Mouse (Mus musculus) neural tube, embryonic 13.5 days (tissue): ENCODE data around the gene Ighmbp2. TPM values are rescaled to one million over a fixed set of nuclear protein-coding genes. Genes with fewer than 3 reads are reported as not detected.

Experiments used
- ATAC-seq: fragments of 200-750 bp; cut with Nextera tagmentation; 2 replicates; pipeline ENCODE4 v1.8.0; 2017; ENCODE audit warnings: low read depth, mild to moderate bottlenecking, moderate TSS enrichment, moderate library complexity
- H3K27ac ChIP-seq: fragments of 300-500 bp; sonication (generic); replicated peaks from 2 replicates; pipeline ENCODE4 v1.5.1; 2015; ENCODE audit warnings: moderate library complexity, mild to moderate bottlenecking, inconsistent platforms
- H3K27me3 ChIP-seq: fragments of 300-500 bp; sonication (generic); 2 replicates; pipeline ENCODE4 v1.6.1; 2015; ENCODE audit warnings: mild to moderate bottlenecking, inconsistent platforms
- H3K36me3 ChIP-seq: fragments of 300-500 bp; sonication (generic); 2 replicates; pipeline ENCODE4 v1.6.1; 2015; ENCODE audit warnings: mild to moderate bottlenecking, inconsistent platforms
- H3K4me1 ChIP-seq: fragments of 300-500 bp; sonication (generic); replicated peaks from 2 replicates; pipeline ENCODE4 v1.6.1; 2015; ENCODE audit warnings: inconsistent platforms
- H3K4me2 ChIP-seq: fragments of 300-500 bp; sonication (generic); 2 replicates; pipeline ENCODE4 v1.6.1; 2015; ENCODE audit warnings: inconsistent platforms, mild to moderate bottlenecking, moderate library complexity
- H3K4me3 ChIP-seq: fragments of 300-500 bp; sonication (generic); 2 replicates; pipeline ENCODE4 v1.5.1; 2015; ENCODE audit warnings: mild to moderate bottlenecking, inconsistent platforms
- H3K9ac ChIP-seq: fragments of 300-500 bp; sonication (generic); 2 replicates; pipeline ENCODE4 v1.6.1; 2015; ENCODE audit warnings: moderate library complexity, mild to moderate bottlenecking, inconsistent platforms
- H3K9me3 ChIP-seq: fragments of 300-500 bp; sonication (generic); 2 replicates; pipeline ENCODE4 v1.6.1; 2016; ENCODE audit warnings: inconsistent platforms
- WGBS: fragments of 180-500 bp; shearing (Covaris S2); methylation state at CpG from one replicate; pipeline ENCODE4 v1.1.7; 2015; 5-methylcytosine and 5-hydroxymethylcytosine counted together
- polyA plus RNA-seq: library from polyadenylated mRNA; unstranded; fragments of >200 nt; fragmentation: Nextera tagmentation; extraction: Ambion mirVana; gene quantifications from 2 replicates; pipeline ENCODE4 v1.2.1, GENCODE M21; 2015

Gene Ighmbp2
- polyA plus RNA-seq = 9.6 and 10.2 TPM in 2 replicates

GRCm38 (mm10) chr19:3282572-3283467, at the start of gene Ighmbp2, which contains the start of gene Mrpl21:
Gene Ighmbp2 (minus strand): TSS chr19:3283017.
Gene Mrpl21 (plus strand): TSS chr19:3282901.
- Histone ChIP-seq H3K4me2 (peak within 1 kb of the TSS; percentile 82), H3K4me3 (peak within 1 kb of the TSS; percentile 84), H3K9me3 (no peaks in the 10 kb centered on the region), H3K4me1 (peaks cover 28% of the 10 kb centered on the region), H3K9ac (peak within 1 kb of the TSS; percentile 89), H3K27me3 (no peaks in the 10 kb centered on the region), H3K27ac (peak within 1 kb of the TSS; percentile 59), H3K36me3 (peaks cover 60% of the 10 kb centered on the region)
- peak; percentile 93 for ATAC-seq
- WGBS = under 1% methylated on average over 49 of the region's 49 CpGs

GRCm38 (mm10) chr19:3326479-3327047, 43.7 kb upstream of the Ighmbp2 start:
- Histone ChIP-seq H3K4me3 (no peak overlapping the region), H3K27ac (peak overlapping the region; percentile 89; the same call in 1 of the 2 replicates), H3K4me1 (peaks cover 45% of the 10 kb centered on the region), H3K9me3 (no peaks in the 10 kb centered on the region), H3K36me3 (no peaks in the 10 kb centered on the region), H3K27me3 (peaks cover 49% of the 10 kb centered on the region), H3K9ac (no peak overlapping the region), H3K4me2 (no peak overlapping the region; the same call in 1 of the 2 replicates)
- WGBS = 88% methylated on average over 12 of the region's 12 CpGs
- ATAC-seq = no peak

GRCm38 (mm10) chr19:3325771-3326478, 43.1 kb upstream of the Ighmbp2 start:
- no peaks in the 10 kb centered on the region for H3K36me3 ChIP-seq
- H3K9ac ChIP-seq = peak overlapping the region; percentile 73
- no peaks in the 10 kb centered on the region for H3K9me3 ChIP-seq
- peak overlapping the region; percentile 51 for H3K4me3 ChIP-seq
- H3K4me1 ChIP-seq = peaks cover 50% of the 10 kb centered on the region
- ATAC-seq = no peak
- H3K4me2 ChIP-seq = peak overlapping the region; percentile 82
- H3K27me3 ChIP-seq = peaks cover 55% of the 10 kb centered on the region
- 37% methylated on average over 15 of the region's 15 CpGs for WGBS
- H3K27ac ChIP-seq = peak overlapping the region; percentile 89

- WGBS = under 1% methylated on average over 59 of the region's 59 CpGs
- H3K4me2 ChIP-seq = peak overlapping the region; percentile 82
- peak overlapping the region; percentile 73 for H3K9ac ChIP-seq
- peak overlapping the region; percentile 51 for H3K4me3 ChIP-seq
- peaks cover 61% of the 10 kb centered on the region for H3K27me3 ChIP-seq
- ATAC-seq = peak; percentile 73
- no peaks in the 10 kb centered on the region for H3K9me3 ChIP-seq
- peaks cover 50% of the 10 kb centered on the region for H3K4me1 ChIP-seq
- peak overlapping the region; percentile 89 for H3K27ac ChIP-seq
- H3K36me3 ChIP-seq = no peaks in the 10 kb centered on the region
Measured at GRCm38 (mm10) chr19:3324931-3325711, 42.3 kb upstream of the Ighmbp2 start.

DNA sequence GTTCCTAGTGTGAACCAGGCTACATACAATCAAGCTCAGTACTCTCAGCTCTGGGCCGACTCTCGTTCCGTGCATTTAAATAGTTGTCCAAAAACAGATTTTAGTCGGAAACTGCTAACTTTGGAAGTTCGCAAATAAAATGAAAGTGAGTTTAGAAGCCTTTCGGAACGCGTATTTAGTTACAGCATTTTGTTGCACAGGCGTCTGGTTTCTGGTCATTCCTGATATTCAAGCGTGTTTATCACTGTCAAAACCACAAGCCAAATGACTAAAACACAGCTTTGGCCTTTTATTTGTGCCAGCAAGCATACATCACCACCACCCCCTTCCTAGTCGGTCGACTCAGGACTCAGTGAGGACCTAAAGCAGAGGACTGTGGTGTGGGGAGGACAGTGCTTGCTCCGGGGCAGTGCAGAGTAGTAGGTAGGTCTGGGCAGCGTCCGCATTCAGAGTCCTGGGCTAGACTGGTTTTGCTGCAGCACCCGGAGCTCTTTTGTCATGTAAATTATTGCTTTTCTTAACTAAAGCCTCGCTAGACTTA, 41.5 kb upstream of the Ighmbp2 start:
- Histone ChIP-seq H3K4me1 (peaks cover 50% of the 10 kb centered on the region), H3K4me2 (peak overlapping the region; percentile 82), H3K9ac (peak overlapping the region; percentile 73), H3K36me3 (no peaks in the 10 kb centered on the region), H3K27ac (peak overlapping the region; percentile 89), H3K27me3 (peaks cover 65% of the 10 kb centered on the region), H3K9me3 (no peaks in the 10 kb centered on the region), H3K4me3 (peak overlapping the region; percentile 51)
- ATAC-seq = no peak
- 3% methylated on average over 17 of the region's 17 CpGs for WGBS

DNA sequence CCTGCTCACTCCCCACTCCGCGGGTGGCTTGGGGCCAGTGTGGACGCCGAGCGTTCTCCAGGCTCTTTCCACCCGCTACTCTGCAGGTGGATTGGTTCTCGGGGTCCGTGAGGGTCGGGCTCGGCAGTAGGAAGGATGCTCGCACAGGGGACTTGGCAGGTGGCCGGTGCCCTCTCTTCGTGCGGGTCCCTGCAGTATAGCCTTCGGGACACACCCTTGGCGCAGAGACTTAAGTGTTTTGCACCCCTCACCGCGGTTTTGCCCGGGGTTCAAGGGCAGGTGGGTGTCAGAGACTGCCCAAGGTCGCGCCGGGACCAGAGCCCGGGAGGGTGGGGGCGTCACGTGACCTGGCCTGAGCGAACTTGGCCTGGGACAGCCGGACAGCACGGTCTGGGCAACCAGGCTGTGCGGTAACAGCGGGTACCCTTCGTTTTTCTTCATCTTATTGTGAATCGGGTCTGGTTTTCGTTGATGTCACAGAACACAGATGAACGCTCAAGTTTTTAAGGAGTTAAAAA, 41.0 kb upstream of the Ighmbp2 start:
- ATAC-seq = peak; percentile 21
- Histone ChIP-seq H3K27ac (no peak overlapping the region), H3K27me3 (peaks cover 67% of the 10 kb centered on the region)

GRCm38 (mm10) chr19:3323201-3323621, 40.4 kb upstream of the Ighmbp2 start:
- Histone ChIP-seq H3K4me2 (peak overlapping the region; percentile 82), H3K4me1 (peaks cover 50% of the 10 kb centered on the region), H3K9ac (peak overlapping the region; percentile 73), H3K9me3 (no peaks in the 10 kb centered on the region), H3K36me3 (no peaks in the 10 kb centered on the region), H3K27me3 (peaks cover 64% of the 10 kb centered on the region), H3K4me3 (peak overlapping the region; percentile 51), H3K27ac (no peak overlapping the region)
- WGBS = under 1% methylated on average over 47 of the region's 47 CpGs
- ATAC-seq = peak; percentile 68

More for the DNA sequence above, 41.0 kb upstream of the Ighmbp2 start:
- H3K9me3 ChIP-seq = no peaks in the 10 kb centered on the region
- under 1% methylated on average over 33 of the region's 34 CpGs for WGBS
- no peaks in the 10 kb centered on the region for H3K36me3 ChIP-seq
- peak overlapping the region; percentile 82 for H3K4me2 ChIP-seq
- peak overlapping the region; percentile 51 for H3K4me3 ChIP-seq
- peaks cover 50% of the 10 kb centered on the region for H3K4me1 ChIP-seq
- peak overlapping the region; percentile 73 for H3K9ac ChIP-seq

DNA sequence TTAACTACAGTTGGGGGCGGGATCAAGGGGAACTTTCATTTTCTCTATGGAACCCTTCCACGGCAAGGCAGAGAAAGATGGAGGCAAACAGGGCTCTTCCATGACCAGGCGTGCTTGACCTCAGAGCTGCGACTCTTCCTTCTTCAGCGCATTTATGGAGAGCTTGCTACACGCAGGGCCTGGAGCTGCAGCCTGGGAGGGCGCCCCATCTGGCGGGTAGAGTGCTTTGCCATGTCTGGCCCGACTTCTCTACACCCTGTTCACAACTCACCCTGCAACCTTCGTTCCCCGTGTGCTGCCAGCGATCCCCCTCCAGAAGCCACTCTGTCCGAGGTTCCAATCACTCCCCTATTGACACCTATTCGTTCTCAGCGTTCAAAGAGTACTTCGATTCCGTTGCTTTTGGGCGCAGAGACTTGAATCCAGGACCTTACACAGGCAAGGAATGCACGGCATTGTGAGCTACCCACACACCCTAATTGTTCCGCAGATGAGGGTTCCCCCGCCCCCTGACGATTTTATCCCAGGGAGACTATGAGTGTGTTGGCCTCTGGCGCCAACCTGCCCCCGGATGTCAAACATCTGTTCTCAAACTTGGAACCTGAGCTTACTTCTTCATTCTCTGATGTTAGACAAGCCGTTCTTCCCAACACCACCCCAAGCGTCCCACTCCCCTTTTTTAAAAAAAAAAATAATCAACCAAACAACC, 39.6 kb upstream of the Ighmbp2 start, which contains the start of gene Cpt1a:
TSS of gene Cpt1a (plus strand) at position 74 of the 709 bp plus-strand sequence.
- no peak within 1 kb of the TSS for H3K27ac ChIP-seq
- peak within 1 kb of the TSS; percentile 82 for H3K4me2 ChIP-seq
- H3K4me1 ChIP-seq = peaks cover 50% of the 10 kb centered on the region
- H3K4me3 ChIP-seq = peak within 1 kb of the TSS; percentile 51
- H3K27me3 ChIP-seq = peaks cover 64% of the 10 kb centered on the region
- H3K9me3 ChIP-seq = no peaks in the 10 kb centered on the region
- 5% methylated on average over 26 of the region's 26 CpGs for WGBS
- ATAC-seq = no peak
- H3K9ac ChIP-seq = peak within 1 kb of the TSS; percentile 73
- no peaks in the 10 kb centered on the region for H3K36me3 ChIP-seq

DNA sequence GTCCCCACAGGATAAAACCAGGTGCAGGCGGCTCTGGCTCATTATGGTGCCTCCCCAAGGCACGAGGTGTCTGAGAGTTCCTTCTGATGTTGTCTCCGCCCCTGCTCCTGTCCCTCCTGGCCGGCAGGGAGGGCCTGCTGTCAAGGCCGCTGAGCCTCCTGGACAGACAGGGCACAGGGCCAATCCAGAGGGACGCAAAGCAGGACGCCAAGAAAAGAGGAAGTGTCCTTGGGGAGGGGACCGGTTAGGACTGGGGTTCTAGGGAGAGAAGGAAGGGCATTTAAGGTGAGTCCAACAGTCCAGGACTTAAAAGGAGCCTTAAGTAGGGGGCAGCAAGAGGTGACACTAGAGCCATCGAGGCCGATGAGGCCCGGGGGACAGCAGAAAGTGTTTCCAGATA, 38.8 kb upstream of the Ighmbp2 start:
- no peak overlapping the region for H3K9ac ChIP-seq
- no peaks in the 10 kb centered on the region for H3K9me3 ChIP-seq
- H3K27me3 ChIP-seq = peaks cover 64% of the 10 kb centered on the region
- H3K27ac ChIP-seq = no peak overlapping the region
- H3K4me2 ChIP-seq = peak overlapping the region; percentile 82
- 4% methylated on average over 11 of the region's 11 CpGs for WGBS
- no peak overlapping the region for H3K4me3 ChIP-seq
- ATAC-seq = no peak
- peaks cover 50% of the 10 kb centered on the region for H3K4me1 ChIP-seq
- no peaks in the 10 kb centered on the region for H3K36me3 ChIP-seq

GRCm38 (mm10) chr19:3320801-3321200, 38.0 kb upstream of the Ighmbp2 start:
- no peak for ATAC-seq
- Histone ChIP-seq H3K4me3 (no peak overlapping the region), H3K4me2 (no peak overlapping the region), H3K36me3 (no peaks in the 10 kb centered on the region), H3K27ac (no peak overlapping the region), H3K4me1 (peaks cover 42% of the 10 kb centered on the region), H3K27me3 (peaks cover 60% of the 10 kb centered on the region), H3K9me3 (no peaks in the 10 kb centered on the region), H3K9ac (no peak overlapping the region)
- 79% methylated on average over 3 of the region's 3 CpGs for WGBS
